Mouse (Mus musculus): Measurements from ENCODE around the gene Znhit1. TPM values are rescaled to one million over a fixed set of nuclear protein-coding genes. Genes with fewer than 3 reads are reported as not detected.

Znhit1 gene
- total RNA-seq, 2 experiments from 2014 or later = 77.1 to 83.3 TPM

GRCm38 (mm10) chr5:137015913-137016312, 28.1 kb upstream of the Znhit1 start:
- H3K27ac ChIP-seq = no peak overlapping the region
- no peak for TF ChIP-seq CTCF (conservative IDR thresholded peaks at IDR 0.05)
- no peak for DNase-seq (ENCODE audit: low spot score in 2 of 2)
- H3K4me3 ChIP-seq = no peak overlapping the region

- Histone ChIP-seq H3K27ac (no peak overlapping the region), H3K4me3 (no peak overlapping the region)
- no peak for TF ChIP-seq CTCF (conservative IDR thresholded peaks at IDR 0.05)
- no peak for DNase-seq (ENCODE audit: low spot score in 2 of 2)
Measured at GRCm38 (mm10) chr5:137012401-137012950, 24.7 kb upstream of the Znhit1 start.

DNA sequence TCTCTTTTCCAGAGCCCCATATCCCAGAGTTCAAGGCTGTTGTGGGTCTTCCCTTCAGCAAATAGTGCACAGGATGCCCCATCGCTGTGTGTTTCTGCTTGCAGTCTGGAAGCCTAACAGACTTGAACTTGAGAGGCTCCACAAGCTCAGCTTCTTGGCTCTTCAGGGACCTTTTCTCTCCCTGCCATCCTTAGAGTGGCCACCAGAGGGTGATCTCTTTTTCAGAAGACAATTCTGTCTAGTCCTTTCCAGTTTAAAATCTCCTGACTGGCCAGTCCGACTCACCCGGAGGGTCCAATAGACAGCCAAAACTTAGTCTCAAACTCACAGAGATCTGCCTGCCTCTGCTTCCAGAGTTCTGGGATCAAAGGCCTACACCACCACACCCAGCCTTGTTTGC, 22.2 kb upstream of the Znhit1 start:
- H3K4me3 ChIP-seq = no peak overlapping the region
- peak; percentile 85 for TF ChIP-seq CTCF (conservative IDR thresholded peaks at IDR 0.05)
- no peak overlapping the region for H3K27ac ChIP-seq
- peak in 1 of 2 experiments; percentile 67 for DNase-seq (ENCODE audit: low spot score in 2 of 2)

- no peak overlapping the region for H3K27ac ChIP-seq
- no peak for TF ChIP-seq CTCF (conservative IDR thresholded peaks at IDR 0.05)
- no peak overlapping the region for H3K4me3 ChIP-seq
- DNase-seq (ENCODE audit: low spot score in 2 of 2) = no peak
Measured at GRCm38 (mm10) chr5:137007276-137007675, 19.5 kb upstream of the Znhit1 start.

- Histone ChIP-seq H3K4me3 (no peak overlapping the region), H3K27ac (no peak overlapping the region)
- TF ChIP-seq CTCF (conservative IDR thresholded peaks at IDR 0.05) = no peak
- no peak for DNase-seq (ENCODE audit: low spot score in 2 of 2)
Measured at GRCm38 (mm10) chr5:137000612-137001011, 12.8 kb upstream of the Znhit1 start.

DNA sequence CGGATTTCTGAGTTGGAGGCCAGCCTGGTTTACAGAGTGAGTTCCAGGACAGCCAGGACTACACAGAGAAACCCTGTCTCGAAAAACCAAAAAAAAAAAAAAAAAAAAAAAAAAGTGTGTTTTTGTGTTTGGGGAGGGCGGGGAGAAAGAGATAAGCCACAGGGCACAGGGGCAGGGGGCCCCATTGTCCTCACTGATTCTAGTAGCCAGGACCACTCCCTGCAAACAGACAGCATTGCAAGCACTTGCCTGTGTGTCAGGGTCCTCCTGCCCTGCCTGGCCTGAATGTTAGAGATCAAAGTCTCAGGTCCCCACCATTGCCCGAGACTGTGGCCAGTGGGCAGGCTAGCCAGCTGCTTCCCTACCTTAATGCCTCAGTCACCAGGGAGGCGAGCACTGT, 11.6 kb upstream of the Znhit1 start:
- no peak overlapping the region for H3K4me3 ChIP-seq
- DNase-seq (ENCODE audit: low spot score in 2 of 2) = no peak
- no peak for TF ChIP-seq CTCF (conservative IDR thresholded peaks at IDR 0.05)
- H3K27ac ChIP-seq = no peak overlapping the region

GRCm38 (mm10) chr5:136989801-136990200, 2.0 kb upstream of the Znhit1 start:
- no peak overlapping the region for H3K4me3 ChIP-seq
- H3K27ac ChIP-seq = no peak overlapping the region
- TF ChIP-seq CTCF (conservative IDR thresholded peaks at IDR 0.05) = no peak
- no peak for DNase-seq (ENCODE audit: low spot score in 2 of 2)

DNA sequence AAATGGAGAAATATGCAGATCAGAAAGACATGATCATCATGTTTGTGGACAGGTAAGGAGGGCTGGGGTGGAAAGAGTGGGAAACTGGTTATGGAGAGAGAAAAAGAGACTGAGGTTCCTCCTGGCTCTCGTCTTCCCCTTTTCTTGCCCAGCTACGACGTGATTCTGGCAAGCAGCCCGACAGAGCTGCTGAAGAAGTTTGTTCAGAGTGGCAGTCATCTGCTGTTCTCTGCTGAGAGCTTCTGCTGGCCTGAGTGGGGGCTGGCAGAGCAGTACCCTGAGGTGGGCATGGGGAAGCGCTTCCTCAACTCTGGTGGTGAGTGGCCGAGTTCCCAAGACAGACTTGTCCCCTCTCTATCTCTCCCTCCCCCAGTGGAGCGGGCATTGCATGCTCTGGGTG, 599 bp upstream of the Znhit1 start:
- DNase-seq (ENCODE audit: low spot score in 2 of 2) = peak in 1 of 2 experiments; percentile 30
- Histone ChIP-seq H3K4me3 (peak overlapping the region; percentile 99), H3K27ac (no peak overlapping the region)
- TF ChIP-seq CTCF (conservative IDR thresholded peaks at IDR 0.05) = no peak

DNA sequence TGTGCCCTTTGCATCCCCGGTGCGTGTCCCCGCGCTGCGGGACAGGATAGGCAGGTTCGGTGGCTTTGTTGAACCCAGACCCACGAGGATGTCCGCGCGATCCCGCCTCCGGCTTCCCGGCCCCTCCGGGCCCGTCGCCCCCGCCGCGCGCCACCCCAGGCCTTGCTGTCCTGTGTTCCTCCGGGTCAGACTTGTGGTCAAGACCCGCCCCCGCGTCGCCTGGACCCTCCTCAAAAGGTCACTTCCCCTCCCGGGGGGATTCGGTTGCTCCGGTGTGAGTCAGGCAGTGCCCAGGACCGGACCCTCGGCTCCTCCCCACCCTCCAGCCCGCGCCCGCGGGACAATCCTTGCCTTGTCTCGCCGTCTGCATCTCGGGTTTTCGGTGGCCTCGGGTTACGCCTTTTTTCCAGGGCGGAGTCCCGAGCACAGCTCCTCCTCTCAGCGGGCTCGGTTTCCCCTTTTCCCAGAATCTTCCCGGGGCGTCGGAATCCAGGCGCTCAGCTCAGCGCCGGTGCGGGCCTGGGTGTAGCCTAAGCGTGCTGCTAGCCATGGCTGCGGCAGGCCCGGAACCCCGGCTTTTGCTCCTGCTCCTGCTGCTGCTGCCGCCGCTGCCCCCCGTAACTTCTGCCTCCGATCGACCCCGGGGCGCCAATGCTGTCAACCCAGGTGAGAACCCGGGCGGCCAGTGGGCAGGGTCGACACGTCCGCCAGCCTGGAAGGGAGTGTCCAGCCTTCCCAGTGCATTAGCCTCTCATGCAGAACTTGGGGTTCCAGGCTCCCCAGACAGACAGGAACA, 485 bp downstream of the Znhit1 start:
- no peak for TF ChIP-seq CTCF (conservative IDR thresholded peaks at IDR 0.05)
- Histone ChIP-seq H3K27ac (peak overlapping the region; percentile 98), H3K4me3 (peak overlapping the region; percentile 99)
- peak; percentile 66 to 75 for DNase-seq (ENCODE audit: low spot score in 2 of 2)

GRCm38 (mm10) chr5:136986695-136987137, 1.1 kb downstream of the Znhit1 start, which contains the start of gene Plod3:
Gene Plod3, plus strand, starts transcription at chr5:136987019.
- TF ChIP-seq CTCF (conservative IDR thresholded peaks at IDR 0.05) = 0 out of 2 replicates have a peak, but pooled peaks have one; percentile 16

GRCm38 (mm10) chr5:136984828-136985227, 3.0 kb downstream of the Znhit1 start:
- no peak for TF ChIP-seq CTCF (conservative IDR thresholded peaks at IDR 0.05)
- Histone ChIP-seq H3K27ac (no peak overlapping the region), H3K4me3 (no peak overlapping the region)
- DNase-seq (ENCODE audit: low spot score in 2 of 2) = no peak

More at GRCm38 (mm10) chr5:136986695-136987137, 1.1 kb downstream of the Znhit1 start, which contains the start of gene Plod3:
- peak within 1 kb of the TSS; percentile 99 for H3K4me3 ChIP-seq
- H3K27ac ChIP-seq = peak within 1 kb of the TSS; percentile 98
- DNase-seq (ENCODE audit: low spot score in 2 of 2) = peak; percentile 94 to 98

- peak; percentile 70 for TF ChIP-seq CTCF (conservative IDR thresholded peaks at IDR 0.05)
- peak in 1 of 2 experiments; percentile 36 for DNase-seq (ENCODE audit: low spot score in 2 of 2)
- Histone ChIP-seq H3K27ac (no peak overlapping the region), H3K4me3 (no peak overlapping the region)
Measured at GRCm38 (mm10) chr5:136982338-136982930, 5.4 kb downstream of the Znhit1 start.

- Histone ChIP-seq H3K4me3 (no peak overlapping the region), H3K27ac (no peak overlapping the region)
- peak; percentile 64 for TF ChIP-seq CTCF (conservative IDR thresholded peaks at IDR 0.05)
- DNase-seq (ENCODE audit: low spot score in 2 of 2) = peak in 1 of 2 experiments; percentile 8
Measured at GRCm38 (mm10) chr5:136980974-136981373, 6.8 kb downstream of the Znhit1 start.
